Mouse (Mus musculus): ENCODE data around the gene Igfbp6. TPM values are rescaled to one million over a fixed set of nuclear protein-coding genes. Genes with fewer than 3 reads are reported as not detected.
"Not testable (repeated sequence)": the region's sequence is repeated elsewhere in the genome, so short reads cannot be mapped to it uniquely, and the experiment has no call there.

Igfbp6 gene
- total and polyA plus RNA-seq, 3 experiments: 0.30 to 1.3 TPM; not detected in 1

- TF ChIP-seq TAL1 (conservative IDR thresholded peaks at IDR 0.05; ENCODE audit: low read depth, low read length) (no peak), CTCF (IDR thresholded peaks at IDR 0.05; ENCODE audit: low read depth, low read length) (no peak), GATA1 (IDR thresholded peaks at IDR 0.05; ENCODE audit: borderline replicate concordance, low read length) (no peak), GATA2 (IDR thresholded peaks at IDR 0.05; ENCODE audit: borderline replicate concordance, low read depth, low read length) (no peak), POLR2AphosphoS5 (IDR thresholded peaks at IDR 0.05; ENCODE audit: insufficient replicate concordance, low read depth, low read length) (no peak)
- no peaks in the 10 kb centered on the region for H3K9me3 ChIP-seq (replicated peaks)
- peaks cover 58% of the 10 kb centered on the region for H3K4me1 ChIP-seq (ENCODE audit: insufficient read depth, low read depth, low read length)
- no peaks in the 10 kb centered on the region for H3K36me3 ChIP-seq (replicated peaks)
- H3K4me3 ChIP-seq (ENCODE audit: low read depth, low read length): no peak overlapping the region
- ATAC-seq (ENCODE audit: extremely low read depth, insufficient number of reproducible peaks, low FRiP score, poor library complexity, severe bottlenecking) (no peak), DNase-seq (ENCODE audit: low spot score) (no peak)
- H3K27me3 ChIP-seq (ENCODE audit: insufficient read depth, low read length): peaks cover 51% of the 10 kb centered on the region
These were observed 1.9 kb downstream of the Igfbp6 start for GRCm38 (mm10) chr15:102146089-102146488.

- Histone ChIP-seq H3K4me1 (ENCODE audit: insufficient read depth, low read depth, low read length) (peaks cover 62% of the 10 kb centered on the region), H3K36me3 (replicated peaks) (no peaks in the 10 kb centered on the region), H3K27me3 (ENCODE audit: insufficient read depth, low read length) (peaks cover 44% of the 10 kb centered on the region), H3K4me3 (ENCODE audit: low read depth, low read length) (no peak overlapping the region), H3K9me3 (replicated peaks) (no peaks in the 10 kb centered on the region)
- TF ChIP-seq GATA2 (IDR thresholded peaks at IDR 0.05; ENCODE audit: borderline replicate concordance, low read depth, low read length) (no peak), CTCF (IDR thresholded peaks at IDR 0.05; ENCODE audit: low read depth, low read length) (peak; percentile 88), TAL1 (conservative IDR thresholded peaks at IDR 0.05; ENCODE audit: low read depth, low read length) (no peak), GATA1 (IDR thresholded peaks at IDR 0.05; ENCODE audit: borderline replicate concordance, low read length) (no peak), POLR2AphosphoS5 (IDR thresholded peaks at IDR 0.05; ENCODE audit: insufficient replicate concordance, low read depth, low read length) (no peak)
- ATAC-seq (ENCODE audit: extremely low read depth, insufficient number of reproducible peaks, low FRiP score, poor library complexity, severe bottlenecking) (no peak), DNase-seq (ENCODE audit: low spot score) (peak; percentile 34)
These were observed 2.7 kb downstream of the Igfbp6 start for GRCm38 (mm10) chr15:102146882-102147281.

- ATAC-seq (ENCODE audit: extremely low read depth, insufficient number of reproducible peaks, low FRiP score, poor library complexity, severe bottlenecking): no peak
- peaks cover 62% of the 10 kb centered on the region for H3K4me1 ChIP-seq (ENCODE audit: insufficient read depth, low read depth, low read length)
These were observed 3.7 kb downstream of the Igfbp6 start for GRCm38 (mm10) chr15:102147674-102148402.

GRCm38 (mm10) chr15:102149561-102149960 lies 5.4 kb downstream of the Igfbp6 start:
- H3K4me1 ChIP-seq (ENCODE audit: insufficient read depth, low read depth, low read length): peaks cover 59% of the 10 kb centered on the region
- TF ChIP-seq GATA1 (IDR thresholded peaks at IDR 0.05; ENCODE audit: borderline replicate concordance, low read length) (no peak), GATA2 (IDR thresholded peaks at IDR 0.05; ENCODE audit: borderline replicate concordance, low read depth, low read length) (no peak), CTCF (IDR thresholded peaks at IDR 0.05; ENCODE audit: low read depth, low read length) (no peak), TAL1 (conservative IDR thresholded peaks at IDR 0.05; ENCODE audit: low read depth, low read length) (no peak), POLR2AphosphoS5 (IDR thresholded peaks at IDR 0.05; ENCODE audit: insufficient replicate concordance, low read depth, low read length) (no peak)
- peaks cover 17% of the 10 kb centered on the region for H3K27me3 ChIP-seq (ENCODE audit: insufficient read depth, low read length)
- H3K4me3 ChIP-seq (ENCODE audit: low read depth, low read length): no peak overlapping the region
- no peak for DNase-seq (ENCODE audit: low spot score)
- ATAC-seq (ENCODE audit: extremely low read depth, insufficient number of reproducible peaks, low FRiP score, poor library complexity, severe bottlenecking): no peak
- no peaks in the 10 kb centered on the region for H3K9me3 ChIP-seq (replicated peaks)
- peaks cover 20% of the 10 kb centered on the region for H3K36me3 ChIP-seq (replicated peaks)

More at GRCm38 (mm10) chr15:102147674-102148402, 3.7 kb downstream of the Igfbp6 start:
- peaks cover 3% of the 10 kb centered on the region for H3K36me3 ChIP-seq (replicated peaks)
- DNase-seq (ENCODE audit: low spot score): no peak
- H3K4me3 ChIP-seq (ENCODE audit: low read depth, low read length): no peak overlapping the region
- peaks cover 35% of the 10 kb centered on the region for H3K27me3 ChIP-seq (ENCODE audit: insufficient read depth, low read length)
- TF ChIP-seq TAL1 (conservative IDR thresholded peaks at IDR 0.05; ENCODE audit: low read depth, low read length) (no peak), GATA2 (IDR thresholded peaks at IDR 0.05; ENCODE audit: borderline replicate concordance, low read depth, low read length) (no peak), GATA1 (IDR thresholded peaks at IDR 0.05; ENCODE audit: borderline replicate concordance, low read length) (no peak)
- H3K9me3 ChIP-seq (replicated peaks): no peaks in the 10 kb centered on the region

GRCm38 (mm10) chr15:102150301-102151135 lies 6.4 kb downstream of the Igfbp6 start, which contains the start of gene Soat2:
Gene Soat2 (plus strand): TSS chr15:102150526.
- peaks cover 54% of the 10 kb centered on the region for H3K4me1 ChIP-seq (ENCODE audit: insufficient read depth, low read depth, low read length)
- ATAC-seq (ENCODE audit: extremely low read depth, insufficient number of reproducible peaks, low FRiP score, poor library complexity, severe bottlenecking) (peak; percentile 58), DNase-seq (ENCODE audit: low spot score) (peak; percentile 54)
- no peak for TF ChIP-seq TAL1 (conservative IDR thresholded peaks at IDR 0.05; ENCODE audit: low read depth, low read length)
- no peak for TF ChIP-seq GATA1 (IDR thresholded peaks at IDR 0.05; ENCODE audit: borderline replicate concordance, low read length)
- no peak for TF ChIP-seq CTCF (IDR thresholded peaks at IDR 0.05; ENCODE audit: low read depth, low read length)
- no peak for TF ChIP-seq POLR2AphosphoS5 (IDR thresholded peaks at IDR 0.05; ENCODE audit: insufficient replicate concordance, low read depth, low read length)
- TF ChIP-seq GATA2 (IDR thresholded peaks at IDR 0.05; ENCODE audit: borderline replicate concordance, low read depth, low read length): no peak
- peak within 1 kb of the TSS; percentile 67 for H3K4me3 ChIP-seq (ENCODE audit: low read depth, low read length)
- H3K27me3 ChIP-seq (ENCODE audit: insufficient read depth, low read length): peaks cover 8% of the 10 kb centered on the region
- H3K9me3 ChIP-seq (replicated peaks): no peaks in the 10 kb centered on the region
- H3K36me3 ChIP-seq (replicated peaks): peaks cover 25% of the 10 kb centered on the region

GRCm38 (mm10) chr15:102152646-102153045 lies 8.5 kb downstream of the Igfbp6 start:
- Histone ChIP-seq H3K4me3 (ENCODE audit: low read depth, low read length) (no peak overlapping the region), H3K9me3 (replicated peaks) (no peaks in the 10 kb centered on the region), H3K36me3 (replicated peaks) (peaks cover 43% of the 10 kb centered on the region), H3K4me1 (ENCODE audit: insufficient read depth, low read depth, low read length) (peaks cover 41% of the 10 kb centered on the region), H3K27me3 (ENCODE audit: insufficient read depth, low read length) (peaks cover 7% of the 10 kb centered on the region; the same call in 1 of the 2 replicates)
- DNase-seq (ENCODE audit: low spot score): no peak
- ATAC-seq (ENCODE audit: extremely low read depth, insufficient number of reproducible peaks, low FRiP score, poor library complexity, severe bottlenecking): no peak
- TF ChIP-seq GATA1 (IDR thresholded peaks at IDR 0.05; ENCODE audit: borderline replicate concordance, low read length) (no peak), GATA2 (IDR thresholded peaks at IDR 0.05; ENCODE audit: borderline replicate concordance, low read depth, low read length) (no peak), TAL1 (conservative IDR thresholded peaks at IDR 0.05; ENCODE audit: low read depth, low read length) (no peak), CTCF (IDR thresholded peaks at IDR 0.05; ENCODE audit: low read depth, low read length) (no peak), POLR2AphosphoS5 (IDR thresholded peaks at IDR 0.05; ENCODE audit: insufficient replicate concordance, low read depth, low read length) (no peak)

GRCm38 (mm10) chr15:102155006-102155405 lies 10.8 kb downstream of the Igfbp6 start:
- Histone ChIP-seq H3K4me1 (ENCODE audit: insufficient read depth, low read depth, low read length) (peaks cover 22% of the 10 kb centered on the region), H3K36me3 (replicated peaks) (peaks cover 56% of the 10 kb centered on the region)
- H3K9me3 ChIP-seq (replicated peaks); ATAC-seq (ENCODE audit: extremely low read depth, insufficient number of reproducible peaks, low FRiP score, poor library complexity, severe bottlenecking); DNase-seq (ENCODE audit: low spot score); H3K4me3 ChIP-seq (ENCODE audit: low read depth, low read length); H3K27me3 ChIP-seq (ENCODE audit: insufficient read depth, low read length): not testable (repeated sequence)

Data from G1E (cell line).